Mouse (Mus musculus) limb, embryonic 11.5 days (tissue): ENCODE data around the gene Prrc2b. TPM values are rescaled to one million over a fixed set of nuclear protein-coding genes. Genes with fewer than 3 reads are reported as not detected.

Experiments
- ATAC-seq: fragments of 200-750 bp; cut with Nextera tagmentation; 2 replicates; pipeline ENCODE4 v1.8.0; 2017; ENCODE audit warnings: low read depth; ENCODE audit not compliant: insufficient number of reproducible peaks, low FRiP score, low TSS enrichment
- DNase-seq: peaks from one replicate; pipeline ENCODE4 v3.0.0-alpha.2; 2015; ENCODE audit warnings: low spot score
- H3K27ac ChIP-seq: fragments of 300-500 bp; sonication (generic); replicated peaks from 2 replicates; pipeline ENCODE4 v1.5.1; 2014; ENCODE audit warnings: low read depth, mild to moderate bottlenecking, low read length
- H3K27me3 ChIP-seq: fragments of 300-500 bp; sonication (generic); 2 replicates; pipeline ENCODE4 v1.6.1; 2014; ENCODE audit warnings: mild to moderate bottlenecking, low read length, mixed read lengths; ENCODE audit not compliant: control insufficient read depth, insufficient read depth
- H3K36me3 ChIP-seq: fragments of 300-500 bp; sonication (generic); 2 replicates; pipeline ENCODE4 v1.6.1; 2014; ENCODE audit warnings: mild to moderate bottlenecking, low read length, moderate library complexity, mixed read lengths; ENCODE audit not compliant: control insufficient read depth, insufficient read depth
- H3K4me1 ChIP-seq: fragments of 300-500 bp; sonication (generic); 2 replicates; pipeline ENCODE4 v1.6.1; 2014; ENCODE audit warnings: low read length, mixed read lengths; ENCODE audit not compliant: control insufficient read depth, insufficient read depth
- H3K4me2 ChIP-seq: fragments of 300-500 bp; sonication (generic); 2 replicates; pipeline ENCODE4 v1.6.1; 2014; ENCODE audit warnings: low read depth, mild to moderate bottlenecking, moderate library complexity; ENCODE audit not compliant: severe bottlenecking
- H3K4me3 ChIP-seq: fragments of 300-500 bp; sonication (generic); 2 replicates; pipeline ENCODE4 v1.5.1; 2014; ENCODE audit warnings: low read depth, low read length
- H3K9ac ChIP-seq: fragments of 300-500 bp; sonication (generic); 2 replicates; pipeline ENCODE4 v1.6.1; 2014; ENCODE audit warnings: mild to moderate bottlenecking, low read length
- H3K9me3 ChIP-seq: fragments of 300-500 bp; sonication (generic); 2 replicates; pipeline ENCODE4 v1.6.1; 2016; ENCODE audit warnings: low read length; ENCODE audit not compliant: control insufficient read depth
- WGBS: fragments of 180-500 bp; shearing (Covaris S2); extraction: QIAGEN DNeasy Blood & Tissue Kit; methylation state at CpG from one replicate; pipeline ENCODE4 v1.1.7; 2014; 5-methylcytosine and 5-hydroxymethylcytosine counted together
- polyA plus RNA-seq: library from polyadenylated mRNA; unstranded; fragments of >200 nt; fragmentation: Nextera tagmentation; extraction: Ambion mirVana; gene quantifications from 2 replicates; pipeline ENCODE4 v1.2.1, GENCODE M21; 2014

Prrc2b gene
- polyA plus RNA-seq, 1 experiment from 2014 or later: 62.5 TPM

DNA sequence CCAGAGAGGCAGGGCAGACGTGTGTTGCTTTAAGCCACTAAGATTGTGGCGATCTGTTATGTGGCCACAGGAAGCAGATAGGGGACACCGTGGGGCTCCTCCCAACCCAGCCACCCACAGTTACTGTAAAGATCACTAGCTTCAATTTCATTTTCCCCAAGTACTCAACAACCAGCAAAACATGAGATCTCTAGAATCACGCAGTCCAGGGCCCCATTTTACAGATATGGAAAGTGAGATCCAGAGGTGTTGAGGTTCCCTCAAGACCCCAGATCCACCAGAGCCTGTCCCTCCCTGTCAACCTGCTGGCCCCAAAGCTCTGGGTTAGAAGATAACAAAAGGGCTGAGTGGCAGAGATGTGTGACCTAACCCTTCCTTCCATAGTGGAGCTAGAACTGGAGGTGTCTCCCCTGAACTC lies 35.0 kb upstream of the Prrc2b start:
- H3K4me1 ChIP-seq: no peaks in the 10 kb centered on the region
- H3K36me3 ChIP-seq: no peaks in the 10 kb centered on the region
- 91% methylated on average over 4 of the region's 4 CpGs for WGBS
- H3K4me2 ChIP-seq: no peak overlapping the region
- H3K4me3 ChIP-seq: no peak overlapping the region
- no peak overlapping the region for H3K27ac ChIP-seq
- no peaks in the 10 kb centered on the region for H3K27me3 ChIP-seq
- ATAC-seq (no peak), DNase-seq (no peak)
- H3K9ac ChIP-seq: no peak overlapping the region
- no peaks in the 10 kb centered on the region for H3K9me3 ChIP-seq

DNA sequence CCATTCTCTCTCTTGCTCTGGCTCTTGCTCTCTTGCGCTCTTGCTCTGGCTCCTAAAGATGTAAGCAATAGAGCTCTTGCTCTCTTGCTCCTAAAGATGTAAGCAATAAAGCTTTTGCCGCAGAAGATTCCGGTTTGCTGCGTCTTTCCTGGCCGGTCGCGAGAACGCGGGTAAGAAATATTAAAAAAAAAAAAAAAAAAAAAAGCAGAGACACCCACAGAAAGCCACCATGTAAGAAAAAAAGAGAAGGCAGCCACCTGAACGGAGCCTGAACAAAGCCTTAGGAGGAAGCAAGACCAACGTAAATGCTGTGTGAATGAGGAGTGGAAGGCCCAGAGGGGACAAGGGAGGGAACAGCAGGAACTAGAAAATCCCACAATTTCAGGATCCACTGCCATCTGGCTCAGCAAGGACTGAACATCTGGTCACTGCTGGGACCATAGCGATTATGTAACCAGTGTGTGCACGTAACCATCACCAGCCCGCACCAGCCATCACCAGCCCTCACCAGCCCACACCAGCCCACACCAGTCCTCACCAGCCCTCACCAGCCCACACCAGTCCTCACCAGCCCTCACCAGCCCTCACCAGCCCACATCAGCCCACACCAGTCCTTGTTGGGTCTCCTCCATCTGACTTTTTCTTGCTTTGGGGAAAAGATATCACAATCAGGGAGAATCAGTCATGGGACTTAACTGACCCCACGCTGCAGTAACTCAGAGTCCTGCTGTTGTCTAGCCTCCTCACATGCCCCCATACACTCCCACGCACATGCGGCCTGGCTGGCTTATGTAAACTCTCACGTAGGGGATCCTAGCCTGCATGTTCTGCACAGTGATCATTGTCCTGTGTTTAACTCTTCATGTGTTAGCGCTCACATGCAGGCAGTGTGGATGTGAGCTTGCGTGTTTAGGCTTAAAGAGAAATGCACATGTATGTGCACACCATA lies 30.8 kb upstream of the Prrc2b start:
- ATAC-seq: no peak
- WGBS: 93% methylated on average over 20 of the region's 20 CpGs
- no peaks in the 10 kb centered on the region for H3K9me3 ChIP-seq

DNA sequence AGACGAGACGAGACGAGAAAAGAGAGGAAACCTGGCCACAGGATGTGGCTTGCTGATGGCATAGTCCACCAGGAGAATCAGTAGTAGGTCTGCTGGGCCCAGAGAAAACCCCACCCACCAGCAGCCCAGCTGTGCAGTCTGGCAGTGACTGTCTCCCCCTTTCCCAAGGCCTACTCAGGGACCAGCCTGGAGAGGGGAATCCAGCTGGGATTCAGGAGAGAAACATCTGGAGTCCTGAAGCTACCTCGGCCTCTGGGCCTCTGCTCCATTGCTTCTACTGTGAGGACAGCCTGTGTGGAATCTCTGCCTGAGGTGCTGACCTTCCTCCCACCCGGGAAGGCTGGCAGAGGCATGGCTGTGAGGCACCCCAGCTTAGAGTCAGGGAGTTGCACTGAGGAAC lies 29.7 kb upstream of the Prrc2b start:
- Histone ChIP-seq H3K36me3 (no peaks in the 10 kb centered on the region), H3K27ac (no peak overlapping the region)
- WGBS: 56% methylated on average over 5 of the region's 5 CpGs

More for the DNA sequence above, 30.8 kb upstream of the Prrc2b start:
- Histone ChIP-seq H3K36me3 (no peaks in the 10 kb centered on the region), H3K9ac (no peak overlapping the region), H3K4me1 (no peaks in the 10 kb centered on the region), H3K27ac (no peak overlapping the region), H3K4me3 (no peak overlapping the region), H3K4me2 (no peak overlapping the region), H3K27me3 (no peaks in the 10 kb centered on the region)
- no peak for DNase-seq

DNA sequence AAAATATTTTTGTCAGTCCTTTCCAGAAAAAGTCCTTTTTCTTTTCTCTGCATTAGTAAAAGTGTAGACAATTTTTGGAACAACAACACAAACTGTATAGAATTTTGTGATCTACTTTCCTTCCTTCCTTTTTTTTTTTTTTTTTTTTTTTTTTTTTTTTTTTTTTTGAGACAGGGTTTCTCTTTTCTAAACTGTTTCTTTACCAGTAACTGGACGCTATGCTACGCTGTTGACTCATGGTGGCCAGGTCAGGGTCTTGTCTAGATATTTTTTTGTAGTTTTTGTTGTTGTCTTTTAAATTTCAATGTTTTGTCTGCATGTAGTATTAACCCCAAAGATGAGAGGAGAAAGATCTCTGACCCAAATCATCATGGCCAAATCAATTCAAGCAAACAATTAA lies 29.1 kb upstream of the Prrc2b start:
- DNase-seq: no peak
- H3K9me3 ChIP-seq: no peaks in the 10 kb centered on the region
- no peak overlapping the region for H3K27ac ChIP-seq
- no peaks in the 10 kb centered on the region for H3K27me3 ChIP-seq
- H3K36me3 ChIP-seq: no peaks in the 10 kb centered on the region
- H3K4me2 ChIP-seq: no peak overlapping the region
- 88% methylated on average over 2 of the region's 2 CpGs for WGBS
- no peak overlapping the region for H3K4me3 ChIP-seq
- H3K9ac ChIP-seq: no peak overlapping the region
- ATAC-seq: no peak
- no peaks in the 10 kb centered on the region for H3K4me1 ChIP-seq

More for the DNA sequence above, 29.7 kb upstream of the Prrc2b start:
- Histone ChIP-seq H3K4me2 (no peak overlapping the region), H3K4me1 (no peaks in the 10 kb centered on the region), H3K4me3 (no peak overlapping the region), H3K9ac (no peak overlapping the region), H3K9me3 (no peaks in the 10 kb centered on the region), H3K27me3 (no peaks in the 10 kb centered on the region)
- no peak for DNase-seq
- ATAC-seq: no peak

DNA sequence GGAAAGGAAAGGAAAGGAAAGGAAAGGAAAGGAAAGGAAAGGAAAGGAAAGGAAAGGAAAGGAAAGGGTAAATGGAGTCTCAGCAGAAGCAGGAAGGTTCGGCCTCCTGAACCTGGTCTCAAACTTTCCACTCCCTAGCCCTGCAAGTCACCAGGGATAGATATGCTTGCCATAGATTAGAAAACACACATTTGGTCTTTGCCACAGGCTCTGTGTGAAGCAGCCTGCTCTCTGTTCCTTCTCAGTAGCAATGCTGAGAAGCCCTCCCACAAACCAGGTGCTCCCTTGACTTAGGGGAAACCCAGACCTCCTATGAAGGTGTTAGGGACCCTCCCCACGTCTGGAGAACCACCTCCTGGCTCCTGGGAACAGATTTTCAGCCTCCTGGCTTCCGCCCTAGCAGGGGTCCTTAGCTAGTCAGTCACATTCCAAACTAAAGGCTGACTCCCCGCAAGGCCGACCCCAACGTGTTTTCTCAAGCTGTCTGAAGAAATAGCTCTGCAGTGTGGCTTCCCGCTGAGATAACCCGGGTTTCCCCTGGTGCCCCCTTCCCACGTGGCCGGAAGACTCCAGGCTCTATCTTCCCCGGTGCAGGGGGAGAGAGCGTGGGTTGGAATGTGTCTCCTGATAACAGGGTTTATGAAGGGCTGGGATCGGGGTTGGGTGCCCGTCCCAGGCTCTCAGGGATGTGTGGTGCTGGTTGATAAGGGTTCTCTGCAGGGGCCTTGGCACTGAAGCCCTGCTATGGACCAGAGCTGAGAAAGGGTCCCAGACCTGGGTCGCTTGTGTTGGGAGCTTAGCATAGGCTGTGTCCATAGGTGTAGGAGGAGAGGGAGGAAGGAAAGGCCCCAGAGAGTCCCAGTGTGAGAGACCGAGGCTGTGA lies 23.0 kb upstream of the Prrc2b start:
- H3K4me1 ChIP-seq: no peaks in the 10 kb centered on the region; the same call in 1 of the 2 replicates
- H3K27me3 ChIP-seq: no peaks in the 10 kb centered on the region
- H3K4me3 ChIP-seq: no peak overlapping the region
- H3K36me3 ChIP-seq: no peaks in the 10 kb centered on the region
- 24% methylated on average over 16 of the region's 16 CpGs for WGBS
- H3K9me3 ChIP-seq: no peaks in the 10 kb centered on the region
- H3K27ac ChIP-seq: no peak overlapping the region
- no peak for ATAC-seq
- no peak for DNase-seq
- 0 out of 2 replicates have a peak overlapping the region, but pooled peaks have one; percentile 2 for H3K4me2 ChIP-seq
- H3K9ac ChIP-seq: no peak overlapping the region

DNA sequence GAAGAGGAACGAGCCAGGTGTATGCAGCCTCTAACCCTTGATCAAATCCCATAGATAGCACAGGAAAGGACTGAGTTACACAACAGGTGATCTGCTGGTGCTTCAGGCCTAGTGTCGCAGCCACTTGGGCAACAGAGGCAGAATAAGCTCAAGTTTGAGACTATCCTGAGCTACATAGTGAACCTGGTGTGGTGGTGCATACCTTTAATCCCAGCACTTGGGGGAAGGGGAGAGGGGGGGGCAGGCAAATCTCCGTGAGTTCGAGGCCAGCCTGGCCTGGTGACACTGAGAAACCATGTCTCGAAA lies 22.4 kb upstream of the Prrc2b start:
- no peaks in the 10 kb centered on the region for H3K9me3 ChIP-seq
- 89% methylated on average over 5 of the region's 5 CpGs for WGBS
- no peak for ATAC-seq

DNA sequence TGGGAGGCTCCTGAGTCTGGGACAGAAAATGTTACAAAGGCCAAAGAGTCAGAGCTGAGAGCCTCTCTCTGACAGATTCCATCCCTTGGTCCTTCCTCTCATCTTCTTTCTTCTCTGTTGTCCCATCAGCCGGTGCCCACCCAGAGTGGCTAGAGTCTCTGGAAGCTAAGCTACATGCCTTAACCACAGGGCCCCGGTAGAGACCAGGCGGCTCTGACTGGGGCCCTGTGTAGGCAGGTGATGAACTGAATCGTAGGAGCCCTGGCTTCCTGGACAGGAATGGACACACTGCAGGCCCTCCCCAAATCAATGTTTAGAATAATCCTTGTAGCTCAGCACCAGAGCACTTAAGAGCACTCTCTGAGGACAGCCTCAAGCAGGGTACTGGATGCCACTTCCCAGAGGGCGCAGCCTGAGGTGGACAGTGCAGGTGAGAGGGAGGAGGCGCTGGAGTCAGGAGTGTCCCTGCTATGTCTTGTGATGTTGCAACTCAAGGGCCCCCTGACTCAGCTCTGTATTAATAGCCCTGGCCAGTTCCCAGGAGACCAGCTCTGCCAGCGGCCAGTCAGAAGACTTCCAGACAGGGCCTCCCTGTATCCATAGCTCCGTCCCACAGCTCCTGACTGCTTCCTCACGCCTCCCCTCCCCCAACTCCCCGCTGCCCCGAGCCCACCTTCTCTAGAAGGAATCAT lies 21.4 kb upstream of the Prrc2b start:
- Histone ChIP-seq H3K27ac (no peak overlapping the region), H3K27me3 (no peaks in the 10 kb centered on the region), H3K4me1 (no peaks in the 10 kb centered on the region; the same call in 1 of the 2 replicates), H3K36me3 (no peaks in the 10 kb centered on the region), H3K4me3 (no peak overlapping the region), H3K4me2 (no peak overlapping the region), H3K9ac (no peak overlapping the region), H3K9me3 (no peaks in the 10 kb centered on the region)
- 54% methylated on average over 11 of the region's 11 CpGs for WGBS
- ATAC-seq (no peak), DNase-seq (no peak)

More for the DNA sequence above, 22.4 kb upstream of the Prrc2b start:
- Histone ChIP-seq H3K27ac (no peak overlapping the region), H3K4me2 (no peak overlapping the region), H3K4me3 (no peak overlapping the region), H3K36me3 (no peaks in the 10 kb centered on the region), H3K9ac (no peak overlapping the region), H3K4me1 (no peaks in the 10 kb centered on the region; the same call in 1 of the 2 replicates), H3K27me3 (no peaks in the 10 kb centered on the region)
- DNase-seq: no peak

DNA sequence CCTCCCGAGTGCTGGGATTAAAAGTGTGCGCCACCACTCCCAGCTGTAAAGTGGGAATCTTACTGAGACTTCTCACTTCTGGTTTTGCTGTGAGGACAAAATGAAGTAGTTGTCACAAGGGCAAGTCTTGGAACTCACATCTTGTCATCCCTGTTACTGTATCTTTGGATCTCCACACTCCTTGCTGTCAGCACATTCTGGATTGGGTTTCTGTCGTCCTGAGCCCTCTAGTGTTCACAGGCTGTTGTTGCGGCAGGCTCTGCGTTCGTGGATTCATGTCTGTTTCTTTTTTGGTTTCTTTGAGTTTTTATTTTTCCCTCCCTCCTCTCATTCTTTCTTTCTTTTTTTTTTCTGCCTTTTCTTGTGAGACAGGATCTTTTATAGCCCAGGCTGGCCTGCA lies 20.4 kb upstream of the Prrc2b start:
- Histone ChIP-seq H3K27ac (no peak overlapping the region), H3K9me3 (no peaks in the 10 kb centered on the region), H3K36me3 (no peaks in the 10 kb centered on the region), H3K27me3 (no peaks in the 10 kb centered on the region), H3K4me1 (no peaks in the 10 kb centered on the region; the same call in 1 of the 2 replicates), H3K9ac (no peak overlapping the region), H3K4me2 (no peak overlapping the region), H3K4me3 (no peak overlapping the region)
- DNase-seq: peak; percentile 69
- ATAC-seq: no peak
- 37% methylated on average over 6 of the region's 6 CpGs for WGBS
